Mouse (Mus musculus) liver, embryonic 15.5 days (tissue): ENCODE results near the gene Ctsk. TPM values are rescaled to one million over a fixed set of nuclear protein-coding genes. Genes with fewer than 3 reads are reported as not detected.
A peak's percentile ranks its signal among the peaks of the same experiment; 100 is the strongest.
"Not testable (repeated sequence)": the region's sequence is repeated elsewhere in the genome, so short reads cannot be mapped to it uniquely, and the experiment has no call there.

Experiments
- ATAC-seq: fragments of 200-750 bp; cut with Nextera tagmentation; 2 replicates; pipeline ENCODE4 v1.8.0; 2017; ENCODE audit warnings: moderate number of reproducible peaks, mild to moderate bottlenecking, moderate library complexity; ENCODE audit not compliant: insufficient read depth
- H3K27ac ChIP-seq: fragments of 300-500 bp; sonication (generic); replicated peaks from 2 replicates; pipeline ENCODE4 v1.5.1; 2015; ENCODE audit warnings: mild to moderate bottlenecking, inconsistent platforms
- H3K27me3 ChIP-seq: fragments of 300-500 bp; sonication (generic); 2 replicates; pipeline ENCODE4 v1.6.1; 2015; ENCODE audit warnings: mild to moderate bottlenecking, inconsistent platforms
- H3K36me3 ChIP-seq: fragments of 300-500 bp; sonication (generic); replicated peaks from 2 replicates; pipeline ENCODE4 v1.6.1; 2015; ENCODE audit warnings: moderate library complexity, mild to moderate bottlenecking, inconsistent platforms
- H3K4me1 ChIP-seq: fragments of 300-500 bp; sonication (generic); replicated peaks from 2 replicates; pipeline ENCODE4 v1.6.1; 2015; ENCODE audit warnings: inconsistent platforms
- H3K4me2 ChIP-seq: fragments of 300-500 bp; sonication (generic); 2 replicates; pipeline ENCODE4 v1.6.1; 2015; ENCODE audit warnings: moderate library complexity, mild to moderate bottlenecking, inconsistent platforms
- H3K4me3 ChIP-seq: fragments of 300-500 bp; sonication (generic); replicated peaks from 2 replicates; pipeline ENCODE4 v1.5.1; 2015; ENCODE audit warnings: mild to moderate bottlenecking, inconsistent platforms
- H3K9ac ChIP-seq: fragments of 300-500 bp; sonication (generic); 2 replicates; pipeline ENCODE4 v1.6.1; 2015; ENCODE audit warnings: moderate library complexity, mild to moderate bottlenecking, inconsistent platforms
- H3K9me3 ChIP-seq: fragments of 300-500 bp; sonication (generic); replicated peaks from 2 replicates; pipeline ENCODE4 v1.6.1; 2016; ENCODE audit warnings: inconsistent platforms
- WGBS: fragments of 180-500 bp; shearing (Covaris S2); methylation state at CpG from one replicate; pipeline ENCODE4 v1.1.7; 2015; ENCODE audit warnings: mixed read lengths; ENCODE audit not compliant: insufficient replicate concordance; 5-methylcytosine and 5-hydroxymethylcytosine counted together
- polyA plus RNA-seq: library from polyadenylated mRNA; unstranded; fragments of >200 nt; fragmentation: Nextera tagmentation; extraction: Ambion mirVana; gene quantifications from 2 replicates; pipeline ENCODE4 v1.2.1, GENCODE M21; 2015

Ctsk gene
- polyA plus RNA-seq, 1 experiment from 2014 or later, result 1.3 TPM

- Histone ChIP-seq H3K9ac (no peak overlapping the region), H3K36me3 (no peaks in the 10 kb centered on the region), H3K4me2 (no peak overlapping the region), H3K27me3 (peaks cover 4% of the 10 kb centered on the region; the same call in 1 of the 2 replicates), H3K9me3 (no peaks in the 10 kb centered on the region), H3K4me1 (peaks cover 68% of the 10 kb centered on the region), H3K4me3 (no peak overlapping the region), H3K27ac (peak overlapping the region; percentile 65)
- WGBS, result 27% methylated on average over 3 of the region's 3 CpGs
- ATAC-seq, result no peak
These were observed 24.6 kb downstream of the Ctsk start for GRCm38 (mm10) chr3:95523662-95524061.

GRCm38 (mm10) chr3:95524673-95525072 is 25.6 kb downstream of the Ctsk start:
- H3K27me3 ChIP-seq, result peaks cover 4% of the 10 kb centered on the region; the same call in 1 of the 2 replicates
- H3K4me3 ChIP-seq, result no peak overlapping the region
- no peak overlapping the region for H3K4me2 ChIP-seq
- no peak for ATAC-seq
- no peak overlapping the region for H3K9ac ChIP-seq
- H3K9me3 ChIP-seq, result no peaks in the 10 kb centered on the region
- 63% methylated on average over 2 of the region's 2 CpGs for WGBS
- H3K27ac ChIP-seq, result no peak overlapping the region; the same call in 1 of the 2 replicates
- no peaks in the 10 kb centered on the region for H3K36me3 ChIP-seq
- H3K4me1 ChIP-seq, result peaks cover 58% of the 10 kb centered on the region

GRCm38 (mm10) chr3:95526111-95526510 is 27.1 kb downstream of the Ctsk start:
- Histone ChIP-seq H3K4me2 (no peak overlapping the region), H3K4me3 (no peak overlapping the region), H3K4me1 (peaks cover 45% of the 10 kb centered on the region), H3K27ac (0 out of 2 replicates have a peak overlapping the region, but pooled peaks have one; percentile 7), H3K9ac (no peak overlapping the region), H3K27me3 (peaks cover 4% of the 10 kb centered on the region; the same call in 1 of the 2 replicates), H3K36me3 (no peaks in the 10 kb centered on the region), H3K9me3 (no peaks in the 10 kb centered on the region)
- peak; percentile 31 for ATAC-seq

- Histone ChIP-seq H3K27ac (peak within 1 kb of the TSS; percentile 7; the same call in 1 of the 2 replicates), H3K9ac (no peak within 1 kb of the TSS), H3K4me1 (peaks cover 39% of the 10 kb centered on the region), H3K36me3 (no peaks in the 10 kb centered on the region), H3K9me3 (no peaks in the 10 kb centered on the region), H3K4me2 (peak within 1 kb of the TSS; percentile 29; the same call in 1 of the 2 replicates), H3K27me3 (peaks cover 4% of the 10 kb centered on the region; the same call in 1 of the 2 replicates), H3K4me3 (no peak within 1 kb of the TSS)
- 61% methylated on average over 8 of the region's 8 CpGs for WGBS
- no peak for ATAC-seq
These were observed 27.7 kb downstream of the Ctsk start, which contains the start of gene Ctss for GRCm38 (mm10) chr3:95526622-95527211. Gene Ctss (plus strand): TSS chr3:95526786.

- WGBS, result 60% methylated on average over 6 of the region's 6 CpGs
- Histone ChIP-seq H3K27ac (no peak overlapping the region), H3K36me3 (no peaks in the 10 kb centered on the region), H3K4me3 (no peak overlapping the region), H3K9me3 (no peaks in the 10 kb centered on the region), H3K4me2 (no peak overlapping the region), H3K4me1 (peaks cover 22% of the 10 kb centered on the region), H3K9ac (no peak overlapping the region), H3K27me3 (peaks cover 4% of the 10 kb centered on the region; the same call in 1 of the 2 replicates)
- no peak for ATAC-seq
These were observed 30.8 kb downstream of the Ctsk start for GRCm38 (mm10) chr3:95529814-95530213.

- H3K4me3 ChIP-seq, result no peak overlapping the region
- ATAC-seq, result no peak
- 68% methylated on average over 1 of the region's 1 CpGs for whole genome bisulfite sequencing
- H3K27ac ChIP-seq, result no peak overlapping the region
- no peak overlapping the region for H3K4me2 ChIP-seq
- H3K9me3 ChIP-seq, result no peaks in the 10 kb centered on the region
- peaks cover 16% of the 10 kb centered on the region for H3K4me1 ChIP-seq
- no peak overlapping the region for H3K9ac ChIP-seq
- peaks cover 4% of the 10 kb centered on the region; the same call in 1 of the 2 replicates for H3K27me3 ChIP-seq
- H3K36me3 ChIP-seq, result no peaks in the 10 kb centered on the region
These were observed 32.0 kb downstream of the Ctsk start for GRCm38 (mm10) chr3:95531025-95531424.

GRCm38 (mm10) chr3:95533364-95533763 is 34.3 kb downstream of the Ctsk start:
- Histone ChIP-seq H3K27me3 (peaks cover 13% of the 10 kb centered on the region), H3K4me1 (peaks cover 9% of the 10 kb centered on the region), H3K36me3 (no peaks in the 10 kb centered on the region), H3K4me2 (no peak overlapping the region), H3K9me3 (no peaks in the 10 kb centered on the region), H3K9ac (no peak overlapping the region), H3K4me3 (no peak overlapping the region), H3K27ac (no peak overlapping the region)
- ATAC-seq, result no peak
- 78% methylated on average over 5 of the region's 5 CpGs for WGBS

GRCm38 (mm10) chr3:95534927-95535326 is 35.9 kb downstream of the Ctsk start:
- Histone ChIP-seq H3K9me3 (no peaks in the 10 kb centered on the region), H3K4me1 (peaks cover 9% of the 10 kb centered on the region), H3K9ac (no peak overlapping the region), H3K4me2 (no peak overlapping the region), H3K36me3 (no peaks in the 10 kb centered on the region), H3K4me3 (no peak overlapping the region), H3K27me3 (peaks cover 24% of the 10 kb centered on the region), H3K27ac (no peak overlapping the region)
- no peak for ATAC-seq
- 77% methylated on average over 1 of the region's 1 CpGs for WGBS

GRCm38 (mm10) chr3:95538936-95539335 is 39.9 kb downstream of the Ctsk start:
- Histone ChIP-seq H3K9ac (no peak overlapping the region), H3K4me1 (no peaks in the 10 kb centered on the region), H3K27me3 (peaks cover 28% of the 10 kb centered on the region), H3K9me3 (no peaks in the 10 kb centered on the region), H3K27ac (no peak overlapping the region), H3K36me3 (no peaks in the 10 kb centered on the region), H3K4me2 (no peak overlapping the region), H3K4me3 (no peak overlapping the region)
- 81% methylated on average over 10 of the region's 10 CpGs for WGBS
- ATAC-seq, result no peak

- no peaks in the 10 kb centered on the region for H3K4me1 ChIP-seq
- no peak overlapping the region for H3K9ac ChIP-seq
- H3K9me3 ChIP-seq, result no peaks in the 10 kb centered on the region
- ATAC-seq, result no peak
- H3K4me3 ChIP-seq, result no peak overlapping the region
- peaks cover 35% of the 10 kb centered on the region for H3K27me3 ChIP-seq
- H3K27ac ChIP-seq, result no peak overlapping the region
- H3K36me3 ChIP-seq, result no peaks in the 10 kb centered on the region
- WGBS, result 73% methylated on average over 4 of the region's 4 CpGs
- H3K4me2 ChIP-seq, result no peak overlapping the region
These were observed 40.8 kb downstream of the Ctsk start for GRCm38 (mm10) chr3:95539837-95540236.

GRCm38 (mm10) chr3:95541186-95541585 is 42.1 kb downstream of the Ctsk start:
- not testable (repeated sequence) for H3K4me2 ChIP-seq, H3K4me1 ChIP-seq, H3K9me3 ChIP-seq, H3K4me3 ChIP-seq, H3K9ac ChIP-seq, H3K36me3 ChIP-seq, ATAC-seq, H3K27ac ChIP-seq
- 44% methylated on average over 2 of the region's 2 CpGs for WGBS
- H3K27me3 ChIP-seq, result peaks cover 42% of the 10 kb centered on the region

- Histone ChIP-seq H3K27ac (no peak overlapping the region), H3K9me3 (no peaks in the 10 kb centered on the region), H3K4me3 (no peak overlapping the region), H3K9ac (no peak overlapping the region), H3K4me1 (no peaks in the 10 kb centered on the region), H3K36me3 (no peaks in the 10 kb centered on the region), H3K4me2 (no peak overlapping the region), H3K27me3 (peaks cover 45% of the 10 kb centered on the region)
- ATAC-seq, result no peak
These were observed 43.1 kb downstream of the Ctsk start for GRCm38 (mm10) chr3:95542171-95542570.
